Mouse (Mus musculus) lung, adult 2 months (tissue): ENCODE data around the gene Qsox2. TPM values are rescaled to one million over a fixed set of nuclear protein-coding genes. Genes with fewer than 3 reads are reported as not detected.
A peak's percentile ranks its signal among the peaks of the same experiment; 100 is the strongest.

Source experiments
- DNase-seq: peaks from one replicate; pipeline ENCODE4 v3.0.0; 2022
- H3K4me1 ChIP-seq: fragments of 200-500 bp; 2 replicates; pipeline ENCODE4 v1.6.1; 2011; ENCODE audit warnings: low read length; ENCODE audit not compliant: control insufficient read depth, insufficient read depth
- H3K4me3 ChIP-seq: fragments of 200-500 bp; replicated peaks from 2 replicates; pipeline ENCODE3; 2011; ENCODE audit warnings: low read depth, mild to moderate bottlenecking, control low read depth, low read length; ENCODE audit errors: extremely low read depth
- CTCF ChIP-seq: fragments of 200-500 bp; IDR thresholded peaks from 2 replicates; pipeline ENCODE4 v1.5.1; 2011; ENCODE audit warnings: mild to moderate bottlenecking, low read length, control low read depth; ENCODE audit not compliant: insufficient read depth
- POLR2A ChIP-seq: fragments of 200-500 bp; IDR thresholded peaks from 2 replicates; pipeline ENCODE4 v1.6.1; 2011; ENCODE audit warnings: low read depth, mild to moderate bottlenecking, control low read depth, low read length, borderline replicate concordance; ENCODE audit errors: extremely low read depth
- WGBS: fragments of 180-500 bp; shearing (Covaris S2); methylation state at CpG from one replicate; pipeline ENCODE4 v1.1.7; 2018; 5-methylcytosine and 5-hydroxymethylcytosine counted together
- polyA plus RNA-seq: library from polyadenylated mRNA; depleted of rRNA; stranded (reverse); fragments of >200 nt; gene quantifications from 2 replicates; pipeline ENCODE4 v1.2.3, GENCODE M21; 2012

Qsox2 gene
- polyA plus RNA-seq, 1 experiment, result 20.4 TPM

- 5% methylated on average over 36 of the region's 36 CpGs for WGBS
- H3K4me1 ChIP-seq, result no peaks in the 10 kb centered on the region
- TF ChIP-seq POLR2A, result no peak
- TF ChIP-seq CTCF, result no peak
- H3K4me3 ChIP-seq, result no peak overlapping the region
- no peak for DNase-seq
These were observed 34.4 kb downstream of the Qsox2 start for GRCm38 (mm10) chr2:26202849-26203475.

- Histone ChIP-seq H3K4me1 (no peaks in the 10 kb centered on the region), H3K4me3 (no peak overlapping the region)
- 2% methylated on average over 76 of the region's 77 CpGs for WGBS
- no peak for DNase-seq
- TF ChIP-seq POLR2A (no peak), CTCF (no peak)
These were observed 35.1 kb downstream of the Qsox2 start for GRCm38 (mm10) chr2:26201926-26202848.

GRCm38 (mm10) chr2:26198488-26198887 is 38.8 kb downstream of the Qsox2 start:
- Histone ChIP-seq H3K4me1 (no peaks in the 10 kb centered on the region), H3K4me3 (no peak overlapping the region)
- TF ChIP-seq POLR2A (no peak), CTCF (no peak)
- no peak for DNase-seq
- WGBS, result 2% methylated on average over 10 of the region's 10 CpGs

GRCm38 (mm10) chr2:26194552-26195339 is 42.6 kb downstream of the Qsox2 start:
- no peak for TF ChIP-seq POLR2A
- no peak for TF ChIP-seq CTCF
- H3K4me1 ChIP-seq, result no peaks in the 10 kb centered on the region
- no peak for DNase-seq
- 48% methylated on average over 7 of the region's 7 CpGs for WGBS
- no peak overlapping the region for H3K4me3 ChIP-seq

GRCm38 (mm10) chr2:26188517-26188916 is 48.8 kb downstream of the Qsox2 start:
- TF ChIP-seq POLR2A (no peak), CTCF (no peak)
- 52% methylated on average over 5 of the region's 5 CpGs for WGBS
- Histone ChIP-seq H3K4me3 (no peak overlapping the region), H3K4me1 (no peaks in the 10 kb centered on the region)
- peak; percentile 17 for DNase-seq

- no peak overlapping the region for H3K4me3 ChIP-seq
- H3K4me1 ChIP-seq, result no peaks in the 10 kb centered on the region
- WGBS, result 40% methylated on average over 3 of the region's 3 CpGs
- TF ChIP-seq POLR2A (no peak), CTCF (no peak)
- no peak for DNase-seq
These were observed 53.0 kb downstream of the Qsox2 start for GRCm38 (mm10) chr2:26184352-26184751.

GRCm38 (mm10) chr2:26182646-26183045 is 54.7 kb downstream of the Qsox2 start:
- no peak overlapping the region for H3K4me3 ChIP-seq
- TF ChIP-seq CTCF (peak; percentile 71), POLR2A (no peak)
- no peaks in the 10 kb centered on the region for H3K4me1 ChIP-seq
- 15% methylated on average over 6 of the region's 6 CpGs for WGBS
- DNase-seq, result peak; percentile 48

- 45% methylated on average over 2 of the region's 2 CpGs for WGBS
- Histone ChIP-seq H3K4me1 (no peaks in the 10 kb centered on the region), H3K4me3 (no peak overlapping the region)
- TF ChIP-seq CTCF, result no peak
- TF ChIP-seq POLR2A, result no peak
- no peak for DNase-seq
These were observed 60.1 kb downstream of the Qsox2 start for GRCm38 (mm10) chr2:26177189-26177588.

GRCm38 (mm10) chr2:26176731-26177130 is 60.6 kb downstream of the Qsox2 start:
- no peak for TF ChIP-seq POLR2A
- TF ChIP-seq CTCF, result no peak
- no peak for DNase-seq
- whole genome bisulfite sequencing, result 38% methylated on average over 5 of the region's 5 CpGs
- no peaks in the 10 kb centered on the region for H3K4me1 ChIP-seq
- no peak overlapping the region for H3K4me3 ChIP-seq
